Mouse (Mus musculus) adipocyte (in vitro differentiated cells): ENCODE data around the gene Fbrsl1.

Experiments used
- DNase-seq: peaks from one replicate; pipeline ENCODE4 v3.0.0-alpha.2; 2016; ENCODE audit warnings: low spot score

The Fbrsl1 gene

GRCm38 (mm10) chr5:110362813-110363178 is 85.5 kb downstream of the Fbrsl1 start:
- no peak for DNase-seq

GRCm38 (mm10) chr5:110361465-110361864 is 86.8 kb downstream of the Fbrsl1 start:
- no peak for DNase-seq

GRCm38 (mm10) chr5:110357531-110358179 is 90.6 kb downstream of the Fbrsl1 start:
- DNase-seq: peak; percentile 88

GRCm38 (mm10) chr5:110354716-110355115 is 93.6 kb downstream of the Fbrsl1 start:
- DNase-seq: peak; percentile 40

GRCm38 (mm10) chr5:110347006-110347405 is 101.3 kb downstream of the Fbrsl1 start:
- no peak for DNase-seq

- no peak for DNase-seq
Measured at GRCm38 (mm10) chr5:110345553-110345952, 102.8 kb downstream of the Fbrsl1 start.

GRCm38 (mm10) chr5:110344524-110344923 is 103.8 kb downstream of the Fbrsl1 start, which contains the start of gene Lrcol1:
Gene Lrcol1, plus strand, starts transcription at chr5:110344730.
- no peak for DNase-seq

- DNase-seq: no peak
Measured at GRCm38 (mm10) chr5:110342648-110343284, 105.5 kb downstream of the Fbrsl1 start, which contains the start of gene P2rx2. Gene P2rx2, minus strand, starts transcription at chr5:110343212.

GRCm38 (mm10) chr5:110338792-110339191 is 109.5 kb downstream of the Fbrsl1 start:
- DNase-seq: peak; percentile 77

GRCm38 (mm10) chr5:110330508-110330907 is 117.8 kb downstream of the Fbrsl1 start:
- DNase-seq: no peak

GRCm38 (mm10) chr5:110313127-110313526 is 135.2 kb downstream of the Fbrsl1 start:
- no peak for DNase-seq
